Mouse (Mus musculus): ENCODE measurements around the gene Slc5a5. TPM values are rescaled to one million over a fixed set of nuclear protein-coding genes. Genes with fewer than 3 reads are reported as not detected.
A peak's percentile ranks its signal among the peaks of the same experiment; 100 is the strongest.

Slc5a5 gene
- polyA plus RNA-seq, 1 experiment from 2014 or later: 0.09 TPM

DNA sequence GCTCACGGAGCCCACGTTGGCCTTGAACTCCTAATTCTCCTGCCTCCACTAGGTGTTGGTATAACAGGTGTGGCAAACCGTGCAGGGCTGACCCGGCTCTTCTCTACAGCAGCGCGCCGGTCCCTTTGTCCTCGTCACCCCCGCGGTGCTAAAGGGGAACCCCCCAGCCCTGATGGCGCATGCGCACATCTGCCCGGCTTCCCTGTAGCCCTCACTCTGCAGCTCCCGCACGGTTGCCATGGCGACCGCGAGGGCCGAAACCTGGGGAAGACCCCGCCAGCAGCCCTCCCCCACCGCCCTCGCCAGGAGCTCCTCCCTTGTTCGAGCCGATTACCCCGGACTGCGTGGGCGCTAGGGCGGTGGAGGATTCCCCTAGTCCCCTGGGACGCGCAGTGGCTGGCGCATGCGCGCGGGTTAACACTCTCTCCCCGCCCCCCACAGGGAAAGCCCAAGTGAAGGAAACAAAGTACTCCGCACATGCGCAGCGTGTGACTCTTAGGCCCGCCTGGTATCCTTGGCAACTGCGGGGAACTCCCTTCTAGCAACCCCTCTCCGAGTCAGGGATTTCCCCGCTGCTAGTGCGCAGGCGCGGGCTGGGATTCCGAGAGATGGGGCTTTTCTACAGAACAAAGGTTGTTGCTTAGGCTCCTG is 27.1 kb downstream of the Slc5a5 start:
- Histone ChIP-seq H3K4me1 (ENCODE audit: control insufficient read depth, insufficient read depth, low read length) (peaks cover 41% of the 10 kb centered on the region), H3K4me3 (ENCODE audit: low read depth, low read length) (peak overlapping the region; percentile 37), H3K36me3 (ENCODE audit: control insufficient read depth, insufficient read depth, low read length) (no peaks in the 10 kb centered on the region), H3K9me3 (ENCODE audit: control insufficient read depth, low read length) (no peaks in the 10 kb centered on the region), H3K27me3 (ENCODE audit: control insufficient read depth, insufficient read depth, low read length) (peaks cover 18% of the 10 kb centered on the region), H3K9ac (ENCODE audit: low read length) (peak overlapping the region; percentile 73), H3K27ac (replicated peaks; ENCODE audit: low read depth, low read length) (peak overlapping the region; percentile 76; the same call in 1 of the 2 replicates), H3K4me2 (ENCODE audit: low read depth, severe bottlenecking) (peak overlapping the region; percentile 93)
- ATAC-seq (ENCODE audit: insufficient number of reproducible peaks, low FRiP score, low TSS enrichment, low read depth): peak; percentile 82
- DNase-seq (ENCODE audit: low spot score): peak; percentile 99
- WGBS: 0% methylated on average over 46 of the region's 46 CpGs

DNA sequence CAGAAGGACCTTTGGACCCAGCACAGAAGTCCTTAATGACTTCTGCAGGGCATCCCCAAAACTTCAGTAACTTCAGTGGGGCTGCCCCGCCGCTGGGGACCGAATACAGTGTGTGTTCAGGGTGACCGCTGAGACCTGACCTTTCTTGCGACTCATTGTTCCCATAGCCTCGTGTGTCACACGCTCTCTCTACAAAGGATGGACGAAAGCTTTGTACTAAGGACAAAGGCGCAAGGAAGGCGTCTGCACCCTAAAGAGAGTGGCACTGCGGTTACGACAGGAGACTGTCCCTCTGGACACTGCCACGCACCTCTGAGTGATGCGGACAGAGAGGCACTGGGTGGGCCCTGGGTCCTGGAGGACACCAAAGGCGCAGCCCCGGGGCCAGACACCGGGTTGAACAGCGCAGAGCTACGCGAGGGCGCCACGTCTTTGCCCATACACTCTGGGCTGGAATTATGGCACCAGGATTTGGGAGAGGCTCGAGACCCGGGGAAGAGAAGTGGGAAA is 27.8 kb downstream of the Slc5a5 start:
- Histone ChIP-seq H3K9me3 (ENCODE audit: control insufficient read depth, low read length) (no peaks in the 10 kb centered on the region), H3K4me3 (ENCODE audit: low read depth, low read length) (peak overlapping the region; percentile 37), H3K36me3 (ENCODE audit: control insufficient read depth, insufficient read depth, low read length) (no peaks in the 10 kb centered on the region), H3K27ac (replicated peaks; ENCODE audit: low read depth, low read length) (peak overlapping the region; percentile 69), H3K4me1 (ENCODE audit: control insufficient read depth, insufficient read depth, low read length) (peaks cover 41% of the 10 kb centered on the region), H3K9ac (ENCODE audit: low read length) (peak overlapping the region; percentile 73), H3K4me2 (ENCODE audit: low read depth, severe bottlenecking) (peak overlapping the region; percentile 93), H3K27me3 (ENCODE audit: control insufficient read depth, insufficient read depth, low read length) (peaks cover 18% of the 10 kb centered on the region)
- peak; percentile 31 for ATAC-seq (ENCODE audit: insufficient number of reproducible peaks, low FRiP score, low TSS enrichment, low read depth)
- WGBS: 1% methylated on average over 24 of the region's 24 CpGs
- DNase-seq (ENCODE audit: low spot score): peak; percentile 75

DNA sequence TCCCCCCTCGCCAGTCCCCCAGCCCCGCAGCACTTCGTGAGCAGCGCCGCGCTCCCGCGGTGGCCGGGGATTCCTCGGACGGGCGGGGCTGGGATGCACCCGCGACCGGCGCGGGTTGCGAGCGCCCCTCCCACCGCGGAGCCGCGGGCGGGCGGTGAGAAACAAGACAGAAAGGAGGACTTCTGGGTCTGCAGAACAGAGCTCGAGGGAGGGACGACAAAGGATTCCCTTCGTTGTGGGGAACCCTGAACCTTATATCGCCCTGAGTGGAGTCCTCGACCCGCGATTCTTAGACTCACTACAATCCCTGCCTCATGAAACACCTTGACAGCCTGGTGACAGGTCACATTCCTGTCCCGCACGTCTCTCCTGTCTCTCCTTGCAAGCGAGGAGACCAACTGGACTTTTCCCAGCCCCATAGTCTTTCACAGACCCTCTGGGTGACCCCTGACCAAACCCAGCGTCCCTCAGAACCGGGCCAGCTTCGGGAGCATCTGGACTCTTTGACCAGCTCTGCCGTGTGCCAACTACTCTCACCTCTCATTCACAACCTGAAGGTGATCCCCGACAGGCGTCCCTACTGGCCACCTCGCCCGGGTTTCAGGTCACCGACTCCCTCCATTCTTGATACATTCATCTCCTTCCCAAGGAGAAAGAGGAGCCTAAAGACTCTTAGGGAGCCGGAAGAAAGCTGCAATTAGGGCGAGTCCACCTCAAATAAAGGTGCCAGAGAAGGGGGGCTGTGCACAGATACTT is 28.4 kb downstream of the Slc5a5 start:
- Histone ChIP-seq H3K4me2 (ENCODE audit: low read depth, severe bottlenecking) (peak overlapping the region; percentile 93), H3K9me3 (ENCODE audit: control insufficient read depth, low read length) (no peaks in the 10 kb centered on the region), H3K36me3 (ENCODE audit: control insufficient read depth, insufficient read depth, low read length) (no peaks in the 10 kb centered on the region), H3K27me3 (ENCODE audit: control insufficient read depth, insufficient read depth, low read length) (peaks cover 18% of the 10 kb centered on the region), H3K9ac (ENCODE audit: low read length) (peak overlapping the region; percentile 73), H3K4me3 (ENCODE audit: low read depth, low read length) (peak overlapping the region; percentile 37), H3K27ac (replicated peaks; ENCODE audit: low read depth, low read length) (peak overlapping the region; percentile 69), H3K4me1 (ENCODE audit: control insufficient read depth, insufficient read depth, low read length) (peaks cover 37% of the 10 kb centered on the region)
- ATAC-seq (ENCODE audit: insufficient number of reproducible peaks, low FRiP score, low TSS enrichment, low read depth) (no peak), DNase-seq (ENCODE audit: low spot score) (peak; percentile 55)
- under 1% methylated on average over 46 of the region's 46 CpGs for WGBS

DNA sequence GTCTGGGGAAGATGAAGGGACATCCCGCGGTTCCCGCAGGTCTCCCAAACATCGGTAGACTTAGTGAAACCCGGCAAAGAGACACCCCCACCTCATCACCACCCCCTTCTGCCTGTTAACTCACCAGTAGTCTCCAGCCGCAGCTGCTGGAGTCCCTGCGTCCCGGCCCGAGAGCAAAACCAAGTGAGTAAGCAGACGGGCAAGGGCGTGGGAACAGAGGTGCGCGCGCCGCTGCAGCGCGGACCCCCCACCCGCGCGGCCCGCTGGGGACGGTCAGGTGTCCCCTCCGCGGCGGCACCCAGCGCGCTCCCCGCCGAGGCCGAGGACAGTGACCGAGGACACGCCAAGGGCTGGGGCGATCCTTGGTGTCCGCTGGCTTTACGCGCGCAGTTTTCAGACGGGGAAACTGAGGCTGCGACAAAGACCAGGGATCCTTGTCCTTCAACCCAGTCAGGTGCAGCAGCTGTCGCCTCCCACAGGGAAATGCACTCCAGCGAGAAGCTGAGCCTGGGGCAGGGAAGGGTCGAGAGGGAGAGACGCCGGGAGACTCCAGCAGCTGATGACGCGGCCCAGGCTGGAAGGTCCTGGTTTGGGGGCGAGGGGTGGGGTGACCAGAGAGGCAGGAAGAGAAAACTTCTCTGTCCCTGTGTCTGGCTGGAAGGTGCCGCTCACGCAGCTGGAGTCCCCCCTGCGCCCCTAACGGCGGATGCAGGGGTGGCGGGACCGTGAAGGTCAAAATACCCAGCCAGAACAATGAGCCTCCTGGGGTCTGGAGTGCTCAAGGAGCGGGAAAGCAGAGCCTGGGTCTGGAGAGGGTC is 29.5 kb downstream of the Slc5a5 start, which contains the start of gene Kcnn1:
TSS of gene Kcnn1 (minus strand) at position 435 of the 818 bp plus-strand sequence.
- under 1% methylated on average over 55 of the region's 55 CpGs for WGBS
- H3K27me3 ChIP-seq (ENCODE audit: control insufficient read depth, insufficient read depth, low read length): peaks cover 18% of the 10 kb centered on the region
- H3K36me3 ChIP-seq (ENCODE audit: control insufficient read depth, insufficient read depth, low read length): no peaks in the 10 kb centered on the region
- H3K4me3 ChIP-seq (ENCODE audit: low read depth, low read length): peak within 1 kb of the TSS; percentile 37
- H3K9ac ChIP-seq (ENCODE audit: low read length): peak within 1 kb of the TSS; percentile 73
- ATAC-seq (ENCODE audit: insufficient number of reproducible peaks, low FRiP score, low TSS enrichment, low read depth): no peak
- H3K4me1 ChIP-seq (ENCODE audit: control insufficient read depth, insufficient read depth, low read length): peaks cover 30% of the 10 kb centered on the region
- no peak within 1 kb of the TSS; the same call in 1 of the 2 replicates for H3K27ac ChIP-seq (replicated peaks; ENCODE audit: low read depth, low read length)
- H3K9me3 ChIP-seq (ENCODE audit: control insufficient read depth, low read length): no peaks in the 10 kb centered on the region
- H3K4me2 ChIP-seq (ENCODE audit: low read depth, severe bottlenecking): peak within 1 kb of the TSS; percentile 93
- peak; percentile 77 for DNase-seq (ENCODE audit: low spot score)

DNA sequence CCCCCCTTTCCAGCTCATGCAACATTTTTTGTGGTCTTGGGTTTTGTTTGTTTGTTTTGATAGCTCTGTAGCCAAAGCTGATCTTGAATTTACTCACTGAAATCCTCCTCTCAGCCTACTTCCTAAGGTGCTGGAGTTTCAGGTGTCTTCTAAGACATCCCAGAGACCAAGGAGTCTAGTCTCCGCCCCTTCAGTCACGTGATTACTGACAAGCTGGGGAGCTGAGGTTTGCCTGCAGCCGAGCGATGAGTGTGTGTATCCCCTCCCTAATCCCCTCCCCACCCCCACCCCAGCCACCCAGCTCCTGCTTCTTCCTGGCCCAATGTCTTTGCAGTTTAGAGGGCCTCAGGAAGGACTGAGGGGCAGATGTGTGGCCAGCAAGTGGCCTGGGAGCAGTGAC is 35.0 kb downstream of the Slc5a5 start:
- no peak overlapping the region for H3K4me2 ChIP-seq (ENCODE audit: low read depth, severe bottlenecking)
- H3K9ac ChIP-seq (ENCODE audit: low read length): no peak overlapping the region
- peak; percentile 41 for DNase-seq (ENCODE audit: low spot score)
- WGBS: 15% methylated on average over 4 of the region's 4 CpGs
- peaks cover 10% of the 10 kb centered on the region for H3K27me3 ChIP-seq (ENCODE audit: control insufficient read depth, insufficient read depth, low read length)
- ATAC-seq (ENCODE audit: insufficient number of reproducible peaks, low FRiP score, low TSS enrichment, low read depth): no peak
- peaks cover 14% of the 10 kb centered on the region for H3K4me1 ChIP-seq (ENCODE audit: control insufficient read depth, insufficient read depth, low read length)
- H3K4me3 ChIP-seq (ENCODE audit: low read depth, low read length): no peak overlapping the region
- H3K36me3 ChIP-seq (ENCODE audit: control insufficient read depth, insufficient read depth, low read length): no peaks in the 10 kb centered on the region
- H3K9me3 ChIP-seq (ENCODE audit: control insufficient read depth, low read length): no peaks in the 10 kb centered on the region
- H3K27ac ChIP-seq (replicated peaks; ENCODE audit: low read depth, low read length): no peak overlapping the region; the same call in 1 of the 2 replicates

DNA sequence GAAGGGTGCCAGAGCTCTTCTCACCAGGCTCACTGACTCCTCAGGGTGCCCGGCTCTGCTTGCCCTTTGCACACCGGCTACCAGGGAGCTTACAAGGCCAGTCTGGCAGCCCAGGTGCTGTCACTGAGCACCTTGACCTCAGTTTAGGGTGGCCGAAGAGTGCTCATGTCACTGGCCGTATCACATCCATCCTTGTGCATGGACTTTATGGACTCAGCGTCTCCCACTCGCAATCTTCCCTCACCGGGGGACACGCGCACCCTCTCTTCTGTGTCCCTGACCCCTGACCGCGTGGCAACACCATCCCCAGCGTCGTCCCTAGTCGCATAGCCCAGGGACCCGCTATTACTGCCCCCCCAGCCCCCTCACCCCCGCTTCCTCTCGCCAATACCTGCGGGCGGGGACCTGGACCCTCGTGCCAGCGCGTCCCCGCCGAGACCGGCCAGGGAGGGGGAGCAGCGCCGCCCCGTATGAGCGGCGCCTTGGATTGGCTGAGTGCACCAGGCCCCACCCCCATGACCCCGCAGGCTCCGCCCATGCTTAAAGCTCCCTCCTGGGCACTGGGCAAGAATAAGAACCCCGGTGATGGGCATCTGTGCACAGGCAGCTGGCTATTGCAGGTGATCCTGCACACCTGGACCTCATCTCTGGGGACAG is 35.9 kb downstream of the Slc5a5 start:
- peaks cover 17% of the 10 kb centered on the region for H3K4me1 ChIP-seq (ENCODE audit: control insufficient read depth, insufficient read depth, low read length)
- H3K9me3 ChIP-seq (ENCODE audit: control insufficient read depth, low read length): no peaks in the 10 kb centered on the region
- H3K36me3 ChIP-seq (ENCODE audit: control insufficient read depth, insufficient read depth, low read length): no peaks in the 10 kb centered on the region
- 5% methylated on average over 33 of the region's 33 CpGs for WGBS
- peak overlapping the region; percentile 46; the same call in 1 of the 2 replicates for H3K9ac ChIP-seq (ENCODE audit: low read length)
- H3K27me3 ChIP-seq (ENCODE audit: control insufficient read depth, insufficient read depth, low read length): 0 out of 2 replicates have a peak, but pooled peaks cover 3% of the 10 kb centered on the region
- ATAC-seq (ENCODE audit: insufficient number of reproducible peaks, low FRiP score, low TSS enrichment, low read depth) (peak; percentile 69), DNase-seq (ENCODE audit: low spot score) (peak; percentile 80)
- peak overlapping the region; percentile 39 for H3K4me3 ChIP-seq (ENCODE audit: low read depth, low read length)
- peak overlapping the region; percentile 81 for H3K4me2 ChIP-seq (ENCODE audit: low read depth, severe bottlenecking)
- no peak overlapping the region for H3K27ac ChIP-seq (replicated peaks; ENCODE audit: low read depth, low read length)

DNA sequence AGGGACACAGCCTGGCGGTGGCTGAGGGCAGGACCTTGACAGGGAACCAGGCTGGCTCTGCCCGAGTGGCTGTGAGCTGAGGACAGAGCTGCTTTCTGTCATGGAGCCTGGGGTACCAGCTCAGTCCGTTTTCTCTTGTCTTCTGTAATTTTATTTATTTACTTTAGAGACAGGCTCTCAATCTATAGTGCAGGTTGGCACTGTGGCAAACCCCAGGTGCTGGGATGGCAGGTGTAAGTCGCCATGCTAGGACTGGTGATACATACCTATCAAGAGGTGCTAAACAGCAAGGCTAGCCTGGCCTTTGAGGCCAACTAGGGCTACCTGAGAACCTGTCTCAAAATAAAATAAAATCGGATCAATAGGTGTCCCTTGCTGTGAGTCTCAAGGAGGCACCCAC is 36.5 kb downstream of the Slc5a5 start:
- 63% methylated on average over 5 of the region's 5 CpGs for WGBS
- H3K9me3 ChIP-seq (ENCODE audit: control insufficient read depth, low read length): no peaks in the 10 kb centered on the region
- H3K4me3 ChIP-seq (ENCODE audit: low read depth, low read length): no peak overlapping the region; the same call in 1 of the 2 replicates
- no peaks in the 10 kb centered on the region for H3K36me3 ChIP-seq (ENCODE audit: control insufficient read depth, insufficient read depth, low read length)
- H3K4me1 ChIP-seq (ENCODE audit: control insufficient read depth, insufficient read depth, low read length): peaks cover 17% of the 10 kb centered on the region
- no peak overlapping the region for H3K27ac ChIP-seq (replicated peaks; ENCODE audit: low read depth, low read length)
- H3K9ac ChIP-seq (ENCODE audit: low read length): no peak overlapping the region
- H3K27me3 ChIP-seq (ENCODE audit: control insufficient read depth, insufficient read depth, low read length): no peaks in the 10 kb centered on the region
- no peak for DNase-seq (ENCODE audit: low spot score)
- no peak for ATAC-seq (ENCODE audit: insufficient number of reproducible peaks, low FRiP score, low TSS enrichment, low read depth)
- peak overlapping the region; percentile 81; the same call in 1 of the 2 replicates for H3K4me2 ChIP-seq (ENCODE audit: low read depth, severe bottlenecking)

All from limb, embryonic 11.5 days (tissue).